Mouse (Mus musculus) thymus, postnatal 0 days (tissue): ENCODE measurements around the gene Ints7. TPM values are rescaled to one million over a fixed set of nuclear protein-coding genes. Genes with fewer than 3 reads are reported as not detected.

Source experiments
- DNase-seq: peaks from one replicate; pipeline ENCODE4 v3.0.0-alpha.2; 2015; ENCODE audit warnings: low spot score
- polyA plus RNA-seq: library from polyadenylated mRNA; unstranded; fragments of >200 nt; fragmentation: Nextera tagmentation; extraction: Ambion mirVana; gene quantifications from 2 replicates; pipeline ENCODE4 v1.2.1, GENCODE M21; 2015

Gene Ints7
- polyA plus RNA-seq = 43.6 and 45.2 TPM in 2 replicates

DNA sequence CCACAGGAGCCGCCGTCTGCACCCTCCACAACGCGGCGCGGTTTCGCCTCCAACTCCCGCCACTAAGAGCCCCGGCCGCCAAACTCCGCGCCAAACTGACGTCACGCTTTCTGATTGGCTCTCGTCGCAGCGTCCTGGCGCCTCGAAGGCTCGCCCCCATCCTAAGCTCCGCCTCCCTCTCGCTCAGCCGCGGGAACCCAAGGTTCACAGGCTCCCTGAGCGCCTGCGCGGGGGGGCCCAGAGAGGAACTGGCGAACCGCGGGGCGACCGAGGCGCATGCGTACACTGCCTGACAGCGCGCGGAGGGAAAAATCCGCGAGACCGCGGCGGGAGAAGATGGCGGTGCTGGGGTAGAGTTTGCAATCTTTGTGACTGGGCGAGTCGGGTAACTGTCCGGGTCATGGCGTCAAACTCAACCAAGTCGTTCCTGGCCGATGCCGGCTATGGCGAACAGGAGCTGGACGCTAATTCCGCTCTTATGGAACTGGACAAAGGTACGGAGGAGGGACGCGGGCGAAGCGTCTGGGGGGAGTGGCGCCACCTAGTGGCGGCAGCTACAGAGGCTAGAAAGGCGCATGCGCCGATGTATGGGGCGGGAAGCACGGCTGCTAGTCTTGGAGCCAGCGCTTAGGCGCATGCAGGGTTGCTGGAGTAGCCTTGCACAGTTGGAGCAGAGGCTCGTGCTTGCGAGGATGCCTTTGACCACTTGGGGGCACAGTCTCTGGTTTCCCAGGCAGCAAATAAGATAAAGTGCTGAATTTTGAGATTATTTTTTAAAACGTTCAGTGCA lies at the start of gene Ints7, which contains the start of gene Dtl:
TSS of gene Ints7 (plus strand) at position 179 of the 790 bp plus-strand sequence.
TSS of gene Dtl (minus strand) at position 87 of the 790 bp plus-strand sequence.
- peak; percentile 100 for DNase-seq

DNA sequence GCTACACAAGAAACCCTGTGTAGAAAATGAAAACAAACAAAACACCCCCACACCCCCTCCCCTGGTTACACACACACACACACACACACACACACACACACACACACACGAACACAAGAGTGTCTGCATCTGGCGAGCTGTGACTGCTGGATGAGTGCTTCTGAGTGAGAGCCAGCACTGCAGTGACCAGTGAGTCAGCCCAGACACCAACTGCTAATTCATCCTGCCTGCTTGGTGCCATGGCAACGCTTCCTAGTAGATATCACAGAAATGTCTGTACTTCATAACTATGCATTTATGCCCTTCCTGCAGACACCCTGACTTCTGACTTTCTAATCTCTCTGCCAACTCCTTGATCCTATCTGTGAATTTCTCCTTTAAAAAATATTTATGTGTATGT lies 48.3 kb upstream of the Ints7 start:
- no peak for DNase-seq

DNA sequence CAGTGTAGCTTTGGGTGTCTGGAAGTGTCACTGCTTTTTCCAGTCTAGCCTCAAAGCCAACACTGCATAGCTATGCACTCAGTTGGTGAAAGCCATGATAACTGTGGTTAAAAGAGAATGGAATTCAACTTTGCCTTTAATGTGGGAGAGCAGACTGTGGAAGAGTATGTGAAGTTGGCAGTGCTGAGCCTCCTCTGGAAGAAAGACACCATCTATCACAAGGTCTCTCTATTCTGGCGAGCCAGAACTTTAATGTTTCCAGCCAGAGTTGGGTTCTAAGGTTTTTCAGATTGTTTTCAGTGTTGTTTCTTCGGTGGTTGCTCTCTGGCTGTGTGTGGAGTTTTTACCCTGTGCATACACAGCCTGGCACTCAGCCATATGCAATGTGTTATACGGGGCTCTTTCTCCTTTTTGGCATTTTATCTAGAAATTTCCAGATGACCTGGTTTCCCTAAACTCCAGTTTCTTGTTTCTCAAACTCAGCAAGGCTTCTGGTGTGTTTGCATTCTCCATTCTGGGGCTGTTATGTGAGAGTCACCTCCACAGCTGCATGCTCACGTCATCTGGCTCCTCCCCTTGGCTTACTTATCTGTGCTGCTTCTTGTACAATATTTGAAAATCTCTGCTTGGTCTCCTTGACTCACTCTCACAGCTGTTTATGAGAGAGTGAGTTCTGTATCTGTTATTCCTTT lies 47.4 kb upstream of the Ints7 start:
- DNase-seq = peak; percentile 87

DNA sequence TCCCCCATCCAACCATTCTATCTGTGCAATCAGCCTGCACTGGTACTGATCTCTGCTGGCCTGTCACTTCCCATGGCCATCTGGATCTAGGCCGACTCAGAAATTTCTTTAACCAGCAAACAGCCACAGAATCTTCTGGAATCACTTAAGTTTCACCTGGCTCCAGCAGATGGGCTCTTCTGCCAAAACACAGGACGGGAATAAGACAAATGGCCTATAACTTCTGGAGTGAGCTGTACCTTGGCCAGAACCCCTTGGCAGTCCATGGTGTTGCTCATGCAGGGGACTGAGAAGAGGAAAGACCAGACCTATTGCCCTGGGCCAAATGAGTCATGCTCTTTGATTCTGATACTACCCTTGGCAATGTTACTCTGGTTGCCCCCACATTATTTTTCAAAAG lies 46.0 kb upstream of the Ints7 start:
- no peak for DNase-seq

DNA sequence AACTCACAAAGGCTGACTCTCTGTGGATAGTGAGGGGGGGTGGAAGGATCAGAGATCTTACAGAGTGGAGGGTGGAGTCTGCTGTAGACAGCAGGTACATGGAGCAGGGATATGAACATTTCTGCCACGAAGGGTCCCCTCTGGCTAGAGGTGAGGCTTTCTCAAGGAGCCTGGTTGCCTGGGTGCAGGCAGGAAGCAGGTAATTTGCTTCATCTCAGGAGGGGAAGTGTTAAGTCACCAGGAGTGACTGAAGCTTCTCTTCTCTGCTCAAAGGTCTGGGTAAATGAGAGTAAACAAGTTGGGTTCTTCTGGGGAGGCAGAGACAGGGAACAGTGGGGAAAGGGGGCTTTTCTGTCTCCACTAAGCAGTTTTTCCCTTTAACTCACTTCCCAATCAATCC lies 44.4 kb upstream of the Ints7 start:
- peak; percentile 37 for DNase-seq

DNA sequence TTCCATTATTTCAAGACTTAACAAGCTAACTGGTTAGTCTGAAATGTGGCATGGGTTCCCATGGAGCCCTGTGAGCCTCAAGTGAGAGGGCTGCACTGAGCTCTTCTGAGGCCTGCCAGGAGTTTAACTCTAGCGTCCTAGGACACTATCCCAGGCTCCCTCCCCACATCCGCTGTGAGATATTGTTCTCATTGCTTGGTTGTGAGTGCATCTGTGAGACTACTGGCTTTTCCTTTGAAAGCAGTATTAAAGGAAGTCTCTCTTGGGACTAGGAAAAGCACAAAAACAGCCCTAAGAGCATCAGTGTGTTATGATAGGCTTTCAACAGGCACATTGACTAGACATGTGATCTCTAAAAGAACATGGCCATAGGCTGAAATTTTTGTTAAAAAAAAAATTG lies 40.5 kb upstream of the Ints7 start:
- DNase-seq = no peak

DNA sequence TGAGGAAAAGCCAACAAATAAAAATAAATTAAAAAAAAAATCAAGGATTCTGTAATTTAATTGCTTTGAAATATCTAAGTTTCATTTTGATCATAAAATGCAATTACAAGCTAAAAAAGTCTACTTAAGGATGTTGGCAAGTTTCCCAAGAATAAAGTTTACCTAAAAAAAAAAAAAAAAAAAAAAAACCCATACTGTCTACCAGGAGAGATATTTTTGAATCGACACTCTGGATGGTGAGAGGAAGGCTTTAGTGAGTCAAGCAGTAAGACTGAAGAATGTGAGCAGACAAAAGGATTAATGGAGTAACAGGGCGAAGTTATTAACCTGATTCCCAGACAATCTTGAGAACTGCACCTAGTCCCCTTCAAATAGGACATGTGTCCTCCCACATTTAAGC lies 35.1 kb upstream of the Ints7 start:
- DNase-seq = no peak

DNA sequence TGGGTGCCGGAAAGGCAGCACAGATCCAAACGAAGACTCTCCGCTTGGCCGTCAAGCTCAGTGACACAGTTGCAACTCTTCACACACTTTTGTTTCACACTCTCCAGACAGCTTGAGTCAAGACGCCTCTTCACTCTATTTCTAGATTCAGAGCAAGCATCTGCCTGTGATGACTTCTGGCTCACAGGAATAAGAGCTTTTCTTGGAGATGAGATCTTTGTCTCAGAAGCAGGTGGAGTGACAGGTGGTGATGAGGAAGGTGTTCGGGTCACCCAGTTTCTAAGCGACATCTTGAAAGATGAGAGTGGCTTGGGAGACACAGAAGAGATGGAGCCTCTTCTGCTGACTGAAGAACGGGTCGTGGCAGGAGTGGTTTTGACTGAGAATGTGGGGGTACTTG lies 34.4 kb upstream of the Ints7 start:
- no peak for DNase-seq

DNA sequence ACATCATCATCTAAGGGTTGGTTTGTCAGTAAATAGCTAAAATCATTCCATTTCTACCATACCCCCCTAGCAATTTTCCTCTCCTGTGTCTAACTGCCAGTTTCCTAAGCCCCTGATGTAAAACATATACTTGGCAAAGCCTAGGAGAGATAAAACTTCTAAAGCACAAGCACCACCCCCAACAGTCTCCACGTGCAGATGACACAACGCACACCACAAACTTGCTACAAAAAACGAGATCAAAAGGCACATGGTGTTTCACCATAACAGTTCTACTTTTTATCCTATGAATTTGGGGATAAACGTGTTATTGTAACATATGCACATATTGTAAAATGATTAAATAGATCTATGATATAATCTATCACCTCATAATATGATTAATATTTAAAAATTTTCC lies 33.8 kb upstream of the Ints7 start:
- DNase-seq = peak; percentile 53

DNA sequence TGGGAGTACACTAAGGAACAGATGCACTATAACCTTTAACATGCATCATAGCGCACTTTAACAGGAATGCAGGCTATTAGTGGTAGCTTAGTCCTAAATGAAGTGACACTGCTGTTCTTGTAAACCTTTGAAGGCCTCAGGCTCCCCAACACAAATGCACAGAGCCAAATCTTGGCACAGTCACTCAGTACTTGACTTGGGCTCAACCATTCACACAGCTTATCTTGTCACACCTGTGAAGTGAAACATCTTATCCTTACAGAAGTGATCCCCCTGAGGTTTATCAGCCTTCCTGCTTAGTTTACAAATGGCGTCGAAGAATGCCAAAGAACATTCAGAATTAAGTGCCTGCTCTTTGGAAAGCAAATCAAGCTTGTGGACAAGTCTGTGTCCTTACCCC lies 31.7 kb upstream of the Ints7 start:
- DNase-seq = no peak

DNA sequence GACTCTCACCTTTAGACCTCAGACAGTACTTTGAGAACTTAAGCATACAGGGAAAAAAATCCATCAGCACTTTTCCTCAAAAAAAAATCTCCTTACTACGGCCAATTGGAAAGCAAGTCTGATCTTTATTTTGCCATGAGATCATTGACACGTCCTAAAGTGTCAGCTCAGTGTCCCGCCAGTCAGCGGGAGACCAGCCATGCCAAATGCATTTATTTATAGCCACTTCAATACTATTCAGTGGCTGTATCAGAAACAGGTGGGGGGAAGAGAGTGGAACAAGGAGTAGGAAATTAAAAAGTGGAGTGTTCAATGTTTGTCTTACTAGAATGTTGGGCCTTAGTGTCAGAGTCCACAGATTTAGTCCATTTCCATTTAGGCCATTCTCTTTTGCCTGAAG lies 24.6 kb upstream of the Ints7 start:
- DNase-seq = no peak

DNA sequence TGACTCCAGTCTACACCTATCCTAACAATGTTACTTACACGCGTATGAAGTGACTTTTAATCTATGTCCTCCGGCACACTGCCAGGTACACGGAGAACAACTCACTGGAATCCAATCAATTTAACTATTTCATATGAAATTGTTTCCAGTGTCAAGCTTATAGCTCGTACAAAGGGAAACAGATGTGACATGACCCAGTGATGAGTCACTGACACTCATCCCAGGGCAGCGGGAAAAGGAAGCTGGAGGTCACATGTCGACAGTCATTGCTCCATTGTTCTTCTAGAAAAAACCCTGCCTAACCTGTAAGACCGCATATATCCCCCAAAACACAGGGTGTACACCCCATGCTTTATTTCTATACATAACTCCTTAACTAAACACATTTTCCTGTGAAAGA lies 18.3 kb upstream of the Ints7 start:
- no peak for DNase-seq

DNA sequence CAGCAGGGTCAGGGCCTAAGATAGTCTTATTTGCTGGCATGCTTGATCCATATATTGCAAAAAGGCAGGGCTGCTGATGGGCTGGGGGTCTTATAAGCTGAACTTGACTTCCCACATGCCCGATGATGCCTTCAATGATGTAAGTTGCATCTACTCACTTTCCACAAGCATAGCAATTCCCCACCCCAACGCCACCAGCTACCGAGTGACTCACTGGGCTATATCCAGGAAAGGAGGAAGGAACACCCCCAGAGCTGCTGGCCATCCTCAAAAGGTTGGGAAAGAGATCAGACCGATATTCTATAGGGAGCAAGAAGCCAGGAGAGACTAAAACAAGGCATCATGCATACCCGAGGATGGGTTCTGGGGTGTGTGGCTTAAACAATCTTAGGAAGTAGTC lies 15.7 kb upstream of the Ints7 start:
- DNase-seq = no peak

DNA sequence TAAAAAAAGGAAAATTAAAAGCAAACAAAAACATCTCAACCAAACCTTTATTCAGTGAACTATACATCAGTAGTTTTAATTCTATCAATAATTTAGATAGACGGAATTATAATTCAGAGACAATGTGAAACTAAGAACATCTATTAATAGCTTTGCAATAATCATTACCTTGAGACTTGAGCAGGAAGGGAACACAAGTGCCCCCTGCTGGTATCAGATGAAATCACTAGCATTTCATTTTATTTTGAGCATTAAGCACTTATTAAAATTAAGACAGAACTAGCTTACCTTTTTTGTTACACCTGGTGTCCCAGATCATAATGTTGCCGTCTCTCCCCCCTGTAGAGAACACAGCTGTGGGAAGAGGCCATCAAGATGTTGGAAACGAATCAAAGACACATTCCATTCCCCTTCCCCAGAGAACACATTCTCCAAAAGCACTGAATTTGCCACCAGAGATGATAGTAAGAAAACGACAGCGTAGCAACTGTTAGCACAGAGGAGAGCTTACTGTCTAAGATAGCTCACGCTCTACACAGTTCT lies 12.5 kb upstream of the Ints7 start:
- DNase-seq = peak; percentile 46

DNA sequence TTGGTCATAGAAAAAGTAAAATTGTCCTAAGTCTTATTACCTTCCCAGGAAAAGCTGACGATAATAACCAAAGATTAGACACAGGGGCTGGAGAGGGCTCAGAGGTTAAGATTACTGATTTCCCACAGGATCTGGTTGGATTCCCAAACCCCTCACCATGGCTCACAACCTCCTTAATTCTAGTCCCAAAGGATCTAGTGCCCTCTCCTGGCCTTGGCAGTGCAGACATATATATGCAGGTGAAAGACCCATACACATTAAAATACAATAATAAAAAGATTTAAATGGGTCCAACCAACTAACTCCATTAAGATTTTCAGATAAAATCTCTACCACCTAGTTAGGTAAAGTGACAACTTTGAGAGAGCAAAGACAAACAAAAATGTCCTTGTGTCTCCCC lies 7.6 kb upstream of the Ints7 start:
- DNase-seq = peak; percentile 29

DNA sequence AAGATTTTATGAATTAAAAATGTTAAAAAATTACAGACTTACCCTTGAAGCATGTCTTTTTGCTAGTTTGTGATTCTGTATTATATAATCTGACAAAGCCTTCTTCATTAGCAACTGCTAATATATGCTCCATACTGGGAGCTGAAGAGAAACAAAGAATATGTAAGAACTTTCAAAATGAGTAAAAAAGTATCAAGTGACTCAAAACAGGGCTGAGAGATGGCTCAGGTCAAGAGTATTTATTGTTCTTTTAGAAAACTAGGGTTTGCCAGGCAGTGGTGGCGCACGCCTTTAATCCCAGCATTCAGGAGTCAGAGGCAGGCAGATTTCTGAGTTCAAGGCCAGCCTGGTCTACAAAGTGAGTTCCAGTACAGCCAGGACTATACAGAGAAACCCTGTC lies 5.8 kb upstream of the Ints7 start:
- DNase-seq = no peak

DNA sequence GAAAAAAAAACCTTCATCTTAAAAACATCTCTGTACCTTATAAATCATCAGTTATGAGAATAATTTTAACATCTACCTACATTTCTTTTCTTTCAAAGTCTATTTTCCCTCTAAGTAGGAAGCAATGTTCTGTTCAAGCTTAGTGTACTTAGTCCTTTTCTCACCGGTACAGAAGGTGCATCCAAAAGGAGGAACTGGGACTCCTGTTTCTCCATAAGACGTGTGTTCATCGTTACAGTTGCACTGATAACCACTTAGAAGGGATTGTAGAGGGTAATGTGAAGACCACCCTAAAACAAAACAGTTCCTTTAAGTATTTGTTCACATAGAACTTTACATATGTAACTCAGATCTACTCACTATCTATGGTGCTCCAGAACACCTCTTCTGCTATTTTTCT lies 5.0 kb upstream of the Ints7 start:
- DNase-seq = no peak

DNA sequence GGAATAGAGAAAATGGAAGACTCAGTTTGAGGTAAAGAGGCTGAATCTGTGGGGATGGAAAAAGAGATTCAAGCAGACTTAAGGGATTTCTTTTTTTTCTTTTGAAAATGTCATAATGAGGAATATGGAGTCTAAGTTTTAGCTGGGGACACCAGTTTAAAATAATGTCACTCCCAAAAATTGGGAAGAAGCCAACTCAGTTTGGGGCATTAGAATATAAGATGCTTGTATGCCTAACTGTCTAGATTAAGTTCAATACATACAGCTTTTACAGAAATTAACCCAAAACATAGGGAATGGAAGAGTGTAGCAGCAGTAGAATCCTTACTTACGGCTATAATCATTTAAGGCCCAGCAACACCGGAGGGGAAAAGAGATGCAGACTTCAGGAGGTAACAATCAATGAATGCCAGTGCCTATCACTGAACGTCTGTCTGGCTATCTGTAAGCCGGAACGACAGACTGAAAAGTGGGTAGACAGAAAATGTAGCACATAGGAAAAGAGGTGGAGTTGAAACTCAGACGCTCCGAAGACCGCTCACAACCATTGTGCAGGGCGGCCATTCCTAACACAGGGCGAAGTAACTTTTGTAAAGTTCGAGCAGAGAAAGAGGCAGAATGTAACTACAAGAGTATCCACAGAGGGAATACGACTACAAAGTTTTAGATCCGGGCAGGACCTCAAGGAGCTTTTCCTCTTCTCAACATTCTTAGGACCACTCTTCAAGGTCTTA lies 1.4 kb upstream of the Ints7 start:
- peak; percentile 46 for DNase-seq

DNA sequence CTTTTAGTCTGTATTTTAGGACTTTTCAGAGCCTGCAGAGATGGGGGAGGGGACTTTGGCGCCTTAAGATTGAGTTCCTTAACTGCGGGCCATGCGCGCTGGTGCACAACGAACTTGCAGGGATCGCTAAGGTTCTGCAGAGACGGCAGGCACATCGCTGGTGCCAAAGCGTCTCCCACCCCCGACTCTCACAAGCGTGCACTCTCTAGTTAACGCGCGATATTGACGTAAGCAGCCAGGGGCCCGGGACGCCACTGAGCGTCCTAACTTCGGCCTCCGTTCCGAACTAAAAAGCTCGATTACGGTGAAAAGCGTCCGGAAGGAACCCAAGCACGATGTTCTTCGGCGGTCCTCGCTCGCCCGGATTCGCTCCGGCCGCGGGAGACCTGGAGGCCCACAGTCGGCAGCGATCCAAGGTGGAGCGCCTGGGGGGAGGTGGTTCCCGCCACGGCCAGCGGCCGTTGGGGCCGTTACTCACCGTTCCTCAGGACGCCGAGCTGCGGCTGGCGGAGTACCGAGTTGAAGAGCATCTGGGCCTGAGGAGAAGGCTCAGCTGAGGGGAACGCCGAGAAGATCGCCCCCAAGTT lies 472 bp upstream of the Ints7 start:
- peak; percentile 78 for DNase-seq

DNA sequence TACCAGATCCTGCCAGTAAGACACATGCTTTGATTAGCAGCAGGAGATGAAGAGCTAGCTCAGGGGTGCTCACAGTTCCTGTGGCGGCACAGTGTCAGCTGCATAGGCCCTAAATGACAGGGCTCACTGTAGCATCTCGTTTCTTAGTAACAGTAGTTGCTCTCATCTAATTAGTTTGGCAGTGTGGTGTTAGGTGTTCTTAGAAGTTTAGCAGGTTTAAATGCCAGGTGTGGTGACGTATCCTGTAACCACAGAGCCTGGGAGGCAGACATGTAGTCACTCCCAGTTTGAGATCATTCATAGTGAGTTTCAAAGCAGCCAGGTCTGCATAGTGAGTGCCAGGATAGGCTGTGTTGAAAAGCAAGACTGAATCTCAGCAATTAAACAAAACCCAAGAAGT lies 4.1 kb downstream of the Ints7 start:
- peak; percentile 54 for DNase-seq

DNA sequence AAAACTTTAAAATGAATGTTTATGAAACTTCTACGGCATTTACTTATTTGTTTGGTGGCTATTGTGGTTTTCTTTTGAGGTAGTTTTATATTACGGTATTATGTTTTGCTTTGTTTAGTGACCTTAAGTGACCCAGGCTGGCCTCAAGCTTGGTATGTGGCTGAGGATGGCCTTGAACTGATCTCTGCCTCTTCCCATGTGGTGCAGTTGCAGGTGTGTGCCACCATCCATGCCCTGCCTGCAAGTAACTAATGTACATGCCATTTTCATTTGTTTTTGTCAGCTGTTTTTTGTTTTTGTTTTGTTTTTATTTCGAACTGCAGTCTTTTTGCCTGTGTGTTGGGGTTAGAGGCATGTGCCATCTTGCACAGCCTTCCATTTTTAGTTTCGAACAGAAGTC lies 6.2 kb downstream of the Ints7 start:
- no peak for DNase-seq

DNA sequence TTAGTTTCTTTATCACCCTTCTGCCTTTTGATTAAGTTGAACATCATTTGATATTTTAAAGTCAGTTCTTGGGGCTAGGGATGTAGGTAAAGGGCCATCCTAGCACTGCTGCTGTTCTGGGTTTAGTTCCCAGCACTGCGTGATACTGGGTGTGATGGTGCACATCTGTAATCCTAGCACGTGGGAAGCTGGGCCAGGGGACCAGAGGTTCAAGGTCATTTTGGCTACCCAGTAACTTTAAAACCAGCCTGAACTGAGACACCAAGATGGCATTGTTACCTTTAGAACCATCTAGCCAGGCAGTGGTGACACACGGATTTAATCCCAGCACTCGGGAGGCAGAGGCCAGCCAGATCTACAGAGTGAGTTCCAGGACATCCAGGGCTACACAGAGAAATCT lies 8.4 kb downstream of the Ints7 start:
- DNase-seq = no peak
